Mouse (Mus musculus) intestine, embryonic 16.5 days (tissue): ENCODE measurements around the gene Sfxn5. TPM values are rescaled to one million over a fixed set of nuclear protein-coding genes. Genes with fewer than 3 reads are reported as not detected.

Source experiments
- ATAC-seq: fragments of 200-750 bp; cut with Nextera tagmentation; 2 replicates; pipeline ENCODE4 v1.8.0; 2017; ENCODE audit warnings: moderate TSS enrichment, moderate library complexity
- H3K27ac ChIP-seq: fragments of 300-500 bp; sonication (generic); 2 replicates; pipeline ENCODE4 v1.5.1; 2014; ENCODE audit warnings: mild to moderate bottlenecking, low read length
- H3K27me3 ChIP-seq: fragments of 300-500 bp; sonication (generic); replicated peaks from 2 replicates; pipeline ENCODE4 v1.6.1; 2014; ENCODE audit warnings: low read length, control low read depth, mixed read lengths; ENCODE audit not compliant: control insufficient read depth, insufficient read depth
- H3K36me3 ChIP-seq: fragments of 300-500 bp; sonication (generic); 2 replicates; pipeline ENCODE4 v1.6.1; 2014; ENCODE audit warnings: low read length, control low read depth; ENCODE audit not compliant: control insufficient read depth, insufficient read depth
- H3K4me1 ChIP-seq: fragments of 300-500 bp; sonication (generic); 2 replicates; pipeline ENCODE4 v1.6.1; 2014; ENCODE audit warnings: low read length, control low read depth, mixed read lengths; ENCODE audit not compliant: control insufficient read depth, insufficient read depth
- H3K4me2 ChIP-seq: fragments of 300-500 bp; sonication (generic); 2 replicates; pipeline ENCODE4 v1.6.1; 2014; ENCODE audit warnings: low read depth, low read length, control low read depth
- H3K4me3 ChIP-seq: fragments of 300-500 bp; sonication (generic); 2 replicates; pipeline ENCODE4 v1.5.1; 2014; ENCODE audit warnings: mild to moderate bottlenecking, low read length
- H3K9ac ChIP-seq: fragments of 300-500 bp; sonication (generic); 2 replicates; pipeline ENCODE4 v1.6.1; 2014; ENCODE audit warnings: low read depth, low read length
- H3K9me3 ChIP-seq: fragments of 300-500 bp; sonication (generic); 2 replicates; pipeline ENCODE4 v1.6.1; 2016; ENCODE audit warnings: low read length, control low read depth; ENCODE audit not compliant: control insufficient read depth
- WGBS: fragments of 180-500 bp; shearing (Covaris S2); extraction: QIAGEN DNeasy Blood & Tissue Kit; methylation state at CpG from one replicate; pipeline ENCODE4 v1.1.7; 2014; 5-methylcytosine and 5-hydroxymethylcytosine counted together
- polyA plus RNA-seq: library from polyadenylated mRNA; unstranded; fragments of >200 nt; fragmentation: Nextera tagmentation; extraction: Ambion mirVana; gene quantifications from 2 replicates; pipeline ENCODE4 v1.2.1, GENCODE M21; 2015

Gene Sfxn5
- polyA plus RNA-seq, 1 experiment from 2014 or later = 7.2 TPM

GRCm38 (mm10) chr6:85189361-85189760 lies 143.9 kb downstream of the Sfxn5 start:
- H3K36me3 ChIP-seq = no peaks in the 10 kb centered on the region
- H3K4me3 ChIP-seq = no peak overlapping the region
- H3K27ac ChIP-seq = no peak overlapping the region
- H3K4me1 ChIP-seq = peaks cover 27% of the 10 kb centered on the region
- 7% methylated on average over 14 of the region's 14 CpGs for WGBS
- ATAC-seq = no peak
- no peaks in the 10 kb centered on the region for H3K9me3 ChIP-seq
- H3K4me2 ChIP-seq = no peak overlapping the region
- peaks cover 83% of the 10 kb centered on the region for H3K27me3 ChIP-seq
- no peak overlapping the region for H3K9ac ChIP-seq

GRCm38 (mm10) chr6:85188256-85189110 lies 144.7 kb downstream of the Sfxn5 start:
- Histone ChIP-seq H3K27ac (no peak overlapping the region), H3K9ac (no peak overlapping the region), H3K36me3 (no peaks in the 10 kb centered on the region), H3K9me3 (no peaks in the 10 kb centered on the region), H3K27me3 (peaks cover 75% of the 10 kb centered on the region), H3K4me2 (peak overlapping the region; percentile 84), H3K4me3 (peak overlapping the region; percentile 45), H3K4me1 (peaks cover 27% of the 10 kb centered on the region)
- under 1% methylated on average over 39 of the region's 39 CpGs for WGBS
- no peak for ATAC-seq

DNA sequence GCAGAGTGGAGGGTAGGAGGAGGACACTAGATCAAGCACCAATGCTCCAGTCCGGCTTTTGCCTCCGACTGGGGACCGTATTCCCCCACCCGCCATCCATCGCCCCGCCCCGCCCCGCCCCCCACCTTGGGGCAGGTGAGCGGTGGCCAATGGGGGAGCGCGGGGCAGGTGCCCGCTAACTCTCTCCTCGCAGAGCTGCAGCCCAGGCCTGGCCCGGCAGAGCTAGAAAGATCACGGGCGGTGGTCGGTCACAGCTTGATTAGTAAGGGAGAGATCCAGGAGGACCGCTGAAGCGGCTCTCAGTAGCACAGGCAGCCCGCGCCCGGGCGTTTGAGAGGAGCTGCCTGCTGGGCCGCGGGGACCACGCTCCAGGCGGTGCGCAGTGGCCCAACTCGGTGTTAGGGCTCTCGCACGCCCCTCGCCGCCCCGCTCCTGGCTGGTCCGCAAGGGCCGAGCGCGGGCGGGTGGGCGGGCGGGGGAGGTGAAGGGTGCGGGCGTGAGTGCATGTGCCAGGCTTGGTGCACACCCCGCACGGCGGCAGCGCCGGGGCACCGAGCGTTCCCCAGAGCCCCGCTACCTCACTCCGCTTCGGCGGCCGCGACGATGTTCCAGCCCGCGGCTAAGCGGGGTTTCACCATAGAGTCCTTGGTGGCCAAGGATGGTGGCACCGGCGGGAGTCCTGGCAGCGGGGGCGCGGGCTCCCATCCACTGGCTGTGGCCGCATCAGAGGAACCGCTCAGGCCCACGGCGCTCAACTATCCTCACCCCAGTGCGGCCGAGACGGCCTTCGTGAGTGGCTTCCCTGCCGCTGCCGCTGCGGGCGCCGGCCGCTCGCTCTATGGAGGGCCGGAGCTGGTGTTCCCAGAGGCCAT lies 145.6 kb downstream of the Sfxn5 start, which contains the start of gene Emx1:
Gene Emx1 (plus strand): TSS at position 99 of the 872 bp plus-strand sequence.
- peak within 1 kb of the TSS; percentile 84 for H3K4me2 ChIP-seq
- H3K27ac ChIP-seq = no peak within 1 kb of the TSS
- H3K4me1 ChIP-seq = peaks cover 27% of the 10 kb centered on the region
- peak; percentile 85 for ATAC-seq
- WGBS = under 1% methylated on average over 77 of the region's 81 CpGs
- peak within 1 kb of the TSS; percentile 45 for H3K4me3 ChIP-seq
- H3K27me3 ChIP-seq = peaks cover 66% of the 10 kb centered on the region
- no peaks in the 10 kb centered on the region for H3K9me3 ChIP-seq
- H3K36me3 ChIP-seq = no peaks in the 10 kb centered on the region
- peak within 1 kb of the TSS; percentile 45; the same call in 1 of the 2 replicates for H3K9ac ChIP-seq

- Histone ChIP-seq H3K36me3 (no peaks in the 10 kb centered on the region), H3K27me3 (peaks cover 57% of the 10 kb centered on the region), H3K4me3 (peak overlapping the region; percentile 45; the same call in 1 of the 2 replicates), H3K4me1 (peaks cover 27% of the 10 kb centered on the region), H3K27ac (no peak overlapping the region), H3K9ac (no peak overlapping the region), H3K4me2 (0 out of 2 replicates have a peak overlapping the region, but pooled peaks have one; percentile 44), H3K9me3 (no peaks in the 10 kb centered on the region)
- ATAC-seq = no peak
- WGBS = 3% methylated on average over 15 of the region's 15 CpGs
These were observed 146.5 kb downstream of the Sfxn5 start for GRCm38 (mm10) chr6:85186744-85187059.

DNA sequence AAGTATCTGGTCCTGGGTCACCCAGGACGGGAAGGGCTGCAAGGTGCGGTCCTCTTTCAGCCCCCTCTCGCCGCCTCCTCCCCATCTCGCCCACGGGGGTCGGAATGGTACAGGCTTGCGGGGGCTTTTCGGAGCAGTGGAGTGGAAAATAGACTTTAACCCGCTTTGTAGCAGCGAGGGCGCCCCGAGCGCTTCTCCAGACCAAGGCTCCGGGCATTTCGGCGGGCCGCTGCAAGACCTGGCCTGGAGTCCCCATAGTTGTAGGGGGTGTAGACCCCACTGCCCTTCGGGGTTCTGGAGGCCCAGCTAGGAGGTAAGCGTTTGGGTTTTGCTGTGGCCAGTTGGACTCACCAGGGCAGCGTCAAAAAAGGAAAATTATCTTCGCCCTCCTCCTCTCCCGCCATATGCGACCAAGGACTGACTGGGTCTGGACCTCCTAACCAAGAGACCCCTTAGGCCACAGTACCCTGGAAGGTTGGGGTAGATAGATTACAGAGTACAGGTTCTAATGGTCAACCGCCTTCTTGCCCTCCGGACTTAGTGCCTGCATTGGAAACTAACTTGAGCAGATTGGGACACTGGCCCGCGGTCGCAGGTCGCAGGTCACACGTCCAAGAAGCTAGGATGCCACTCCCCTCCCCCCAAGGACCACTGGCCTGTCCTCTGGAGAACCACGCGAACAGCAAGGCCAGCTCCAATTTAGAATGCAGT lies 147.0 kb downstream of the Sfxn5 start:
- Histone ChIP-seq H3K9ac (no peak overlapping the region), H3K9me3 (no peaks in the 10 kb centered on the region), H3K4me2 (peak overlapping the region; percentile 44), H3K4me1 (peaks cover 27% of the 10 kb centered on the region), H3K27ac (no peak overlapping the region), H3K36me3 (no peaks in the 10 kb centered on the region), H3K4me3 (peak overlapping the region; percentile 29), H3K27me3 (peaks cover 52% of the 10 kb centered on the region)
- ATAC-seq = no peak
- WGBS = 2% methylated on average over 33 of the region's 33 CpGs

- H3K36me3 ChIP-seq = no peaks in the 10 kb centered on the region
- 58% methylated on average over 3 of the region's 3 CpGs for WGBS
- no peak overlapping the region for H3K4me3 ChIP-seq
- no peaks in the 10 kb centered on the region for H3K9me3 ChIP-seq
- H3K9ac ChIP-seq = no peak overlapping the region
- H3K4me1 ChIP-seq = peaks cover 21% of the 10 kb centered on the region
- no peak overlapping the region for H3K4me2 ChIP-seq
- H3K27me3 ChIP-seq = peaks cover 35% of the 10 kb centered on the region
- H3K27ac ChIP-seq = no peak overlapping the region
- ATAC-seq = no peak
These were observed 149.3 kb downstream of the Sfxn5 start for GRCm38 (mm10) chr6:85183951-85184350.

GRCm38 (mm10) chr6:85180036-85180435 lies 153.2 kb downstream of the Sfxn5 start:
- H3K4me1 ChIP-seq = no peaks in the 10 kb centered on the region
- no peaks in the 10 kb centered on the region for H3K9me3 ChIP-seq
- 59% methylated on average over 2 of the region's 2 CpGs for WGBS
- no peaks in the 10 kb centered on the region for H3K36me3 ChIP-seq
- H3K27ac ChIP-seq = no peak overlapping the region
- no peak overlapping the region for H3K4me2 ChIP-seq
- H3K27me3 ChIP-seq = peaks cover 3% of the 10 kb centered on the region; the same call in 1 of the 2 replicates
- no peak for ATAC-seq
- H3K9ac ChIP-seq = no peak overlapping the region
- no peak overlapping the region for H3K4me3 ChIP-seq

- Histone ChIP-seq H3K9me3 (no peaks in the 10 kb centered on the region), H3K4me2 (no peak overlapping the region), H3K4me1 (no peaks in the 10 kb centered on the region), H3K27ac (no peak overlapping the region), H3K27me3 (peaks cover 2% of the 10 kb centered on the region; the same call in 1 of the 2 replicates), H3K36me3 (no peaks in the 10 kb centered on the region), H3K4me3 (no peak overlapping the region), H3K9ac (no peak overlapping the region)
- no peak for ATAC-seq
- WGBS = 75% methylated on average over 3 of the region's 3 CpGs
These were observed 153.7 kb downstream of the Sfxn5 start for GRCm38 (mm10) chr6:85179569-85179968.
